Mouse (Mus musculus): ENCODE data around the gene Fam171a1. TPM values are rescaled to one million over a fixed set of nuclear protein-coding genes. Genes with fewer than 3 reads are reported as not detected.
"Not testable (repeated sequence)": the region's sequence is repeated elsewhere in the genome, so short reads cannot be mapped to it uniquely, and the experiment has no call there.

The Fam171a1 gene
- total RNA-seq (2014; rRNA removed): 43.7 and 53.5 TPM in 2 replicates
- polyA plus RNA-seq (2015; fragmentation: Nextera tagmentation; extraction: Ambion mirVana): 21.7 and 32.1 TPM in 2 replicates

GRCm38 (mm10) chr2:3113866-3114265, at the start of gene Fam171a1:
Gene Fam171a1, plus strand, starts transcription at chr2:3114224.
- H3K9ac ChIP-seq: no peak within 1 kb of the TSS
- H3K27me3 ChIP-seq (ENCODE audit: insufficient read depth, low read length): no peaks in the 10 kb centered on the region
- no peak within 1 kb of the TSS for H3K4me3 ChIP-seq (ENCODE audit: low read depth, low read length)
- 75% methylated on average over 4 of the region's 4 CpGs for WGBS
- H3K4me2 ChIP-seq (ENCODE audit: low read depth): no peak within 1 kb of the TSS
- H3K27ac ChIP-seq (ENCODE audit: low read depth, low read length): no peak within 1 kb of the TSS
- no peak for TF ChIP-seq CTCF (IDR thresholded peaks at IDR 0.05; ENCODE audit: low read depth)
- no peaks in the 10 kb centered on the region for H3K36me3 ChIP-seq (ENCODE audit: insufficient read depth)
- H3K4me1 ChIP-seq (ENCODE audit: insufficient read depth): no peaks in the 10 kb centered on the region
- ATAC-seq (no peak), DNase-seq (no peak)
- H3K9me3 ChIP-seq (ENCODE audit: low read length): no peaks in the 10 kb centered on the region

- H3K9ac ChIP-seq: no peak overlapping the region
- DNase-seq: no peak
- H3K4me2 ChIP-seq (ENCODE audit: low read depth): no peak overlapping the region
- 0 out of 2 replicates have a peak, but pooled peaks cover 5% of the 10 kb centered on the region for H3K9me3 ChIP-seq (ENCODE audit: low read length)
- H3K27me3 ChIP-seq (ENCODE audit: insufficient read depth, low read length): no peaks in the 10 kb centered on the region
- H3K4me1 ChIP-seq (ENCODE audit: insufficient read depth): no peaks in the 10 kb centered on the region
- no peak for TF ChIP-seq CTCF (IDR thresholded peaks at IDR 0.05; ENCODE audit: low read depth)
- H3K27ac ChIP-seq (ENCODE audit: low read depth, low read length): no peak overlapping the region
- 89% methylated on average over 1 of the region's 1 CpGs for WGBS
- H3K4me3 ChIP-seq (ENCODE audit: low read depth, low read length): no peak overlapping the region
- no peak for ATAC-seq
- no peaks in the 10 kb centered on the region for H3K36me3 ChIP-seq (ENCODE audit: insufficient read depth)
These were observed 44.9 kb upstream of the Fam171a1 start for GRCm38 (mm10) chr2:3069140-3069539.

- H3K27ac ChIP-seq (ENCODE audit: low read depth, low read length); H3K4me1 ChIP-seq (ENCODE audit: insufficient read depth); H3K4me3 ChIP-seq (ENCODE audit: low read depth, low read length); H3K36me3 ChIP-seq (ENCODE audit: insufficient read depth); H3K9ac ChIP-seq; H3K27me3 ChIP-seq (ENCODE audit: insufficient read depth, low read length); DNase-seq; H3K4me2 ChIP-seq (ENCODE audit: low read depth); ATAC-seq; H3K9me3 ChIP-seq (ENCODE audit: low read length): not testable (repeated sequence)
- 77% methylated on average over 3 of the region's 3 CpGs for WGBS
These were observed 25.7 kb upstream of the Fam171a1 start for GRCm38 (mm10) chr2:3088361-3088760.

- Histone ChIP-seq H3K27ac (ENCODE audit: low read depth, low read length) (no peak overlapping the region), H3K4me1 (ENCODE audit: insufficient read depth) (no peaks in the 10 kb centered on the region), H3K27me3 (ENCODE audit: insufficient read depth, low read length) (no peaks in the 10 kb centered on the region), H3K9ac (no peak overlapping the region), H3K9me3 (ENCODE audit: low read length) (no peaks in the 10 kb centered on the region), H3K4me3 (ENCODE audit: low read depth, low read length) (no peak overlapping the region), H3K4me2 (ENCODE audit: low read depth) (no peak overlapping the region), H3K36me3 (ENCODE audit: insufficient read depth) (no peaks in the 10 kb centered on the region)
- peak; percentile 39 for TF ChIP-seq CTCF (IDR thresholded peaks at IDR 0.05; ENCODE audit: low read depth)
- DNase-seq: no peak
- no peak for ATAC-seq
- WGBS: 9% methylated on average over 1 of the region's 1 CpGs
These were observed 24.8 kb upstream of the Fam171a1 start for GRCm38 (mm10) chr2:3089274-3089673.

GRCm38 (mm10) chr2:3096101-3096500, 17.9 kb upstream of the Fam171a1 start:
- DNase-seq (no peak), ATAC-seq (no peak)
- H3K27me3 ChIP-seq (ENCODE audit: insufficient read depth, low read length): no peaks in the 10 kb centered on the region
- H3K4me3 ChIP-seq (ENCODE audit: low read depth, low read length): no peak overlapping the region
- TF ChIP-seq CTCF (IDR thresholded peaks at IDR 0.05; ENCODE audit: low read depth): no peak
- H3K36me3 ChIP-seq (ENCODE audit: insufficient read depth): no peaks in the 10 kb centered on the region
- WGBS: 68% methylated on average over 1 of the region's 1 CpGs
- H3K9ac ChIP-seq: no peak overlapping the region
- no peak overlapping the region for H3K27ac ChIP-seq (ENCODE audit: low read depth, low read length)
- H3K4me1 ChIP-seq (ENCODE audit: insufficient read depth): no peaks in the 10 kb centered on the region
- H3K9me3 ChIP-seq (ENCODE audit: low read length): no peaks in the 10 kb centered on the region
- H3K4me2 ChIP-seq (ENCODE audit: low read depth): no peak overlapping the region

GRCm38 (mm10) chr2:3099971-3100370, 14.1 kb upstream of the Fam171a1 start:
- no peak for TF ChIP-seq CTCF (IDR thresholded peaks at IDR 0.05; ENCODE audit: low read depth)
- Histone ChIP-seq H3K9ac (no peak overlapping the region), H3K4me1 (ENCODE audit: insufficient read depth) (no peaks in the 10 kb centered on the region), H3K36me3 (ENCODE audit: insufficient read depth) (no peaks in the 10 kb centered on the region), H3K4me2 (ENCODE audit: low read depth) (no peak overlapping the region), H3K9me3 (ENCODE audit: low read length) (no peaks in the 10 kb centered on the region), H3K27me3 (ENCODE audit: insufficient read depth, low read length) (no peaks in the 10 kb centered on the region), H3K27ac (ENCODE audit: low read depth, low read length) (no peak overlapping the region), H3K4me3 (ENCODE audit: low read depth, low read length) (no peak overlapping the region)
- WGBS: 82% methylated on average over 4 of the region's 4 CpGs
- ATAC-seq (no peak), DNase-seq (no peak)

GRCm38 (mm10) chr2:3101292-3101957, 12.6 kb upstream of the Fam171a1 start:
- ATAC-seq (no peak), DNase-seq (no peak)
- Histone ChIP-seq H3K27ac (ENCODE audit: low read depth, low read length) (no peak overlapping the region), H3K4me2 (ENCODE audit: low read depth) (no peak overlapping the region), H3K4me3 (ENCODE audit: low read depth, low read length) (no peak overlapping the region), H3K4me1 (ENCODE audit: insufficient read depth) (no peaks in the 10 kb centered on the region), H3K27me3 (ENCODE audit: insufficient read depth, low read length) (no peaks in the 10 kb centered on the region), H3K36me3 (ENCODE audit: insufficient read depth) (no peaks in the 10 kb centered on the region), H3K9ac (no peak overlapping the region), H3K9me3 (ENCODE audit: low read length) (no peaks in the 10 kb centered on the region)
- 84% methylated on average over 2 of the region's 2 CpGs for WGBS
- TF ChIP-seq CTCF (IDR thresholded peaks at IDR 0.05; ENCODE audit: low read depth): no peak

All from forebrain, postnatal 0 days (tissue).